Mouse (Mus musculus): Measurements from ENCODE around the gene Foxj1. TPM values are rescaled to one million over a fixed set of nuclear protein-coding genes. Genes with fewer than 3 reads are reported as not detected.

Gene Foxj1
- polyA plus RNA-seq, 1 experiment from 2014 or later: 10.0 TPM

GRCm38 (mm10) chr11:116354521-116354920 lies 19.3 kb upstream of the Foxj1 start:
- Histone ChIP-seq H3K36me3 (ENCODE audit: control insufficient read depth, insufficient read depth, low read length) (no peaks in the 10 kb centered on the region), H3K4me1 (replicated peaks; ENCODE audit: control insufficient read depth, insufficient read depth, low read length) (no peaks in the 10 kb centered on the region), H3K9me3 (ENCODE audit: control insufficient read depth, low read length) (no peaks in the 10 kb centered on the region), H3K4me2 (replicated peaks; ENCODE audit: low read depth, low read length) (no peak overlapping the region), H3K4me3 (ENCODE audit: low read depth, low read length) (no peak overlapping the region), H3K27me3 (ENCODE audit: control insufficient read depth, insufficient read depth, low read length) (no peaks in the 10 kb centered on the region), H3K27ac (ENCODE audit: low read depth, low read length) (no peak overlapping the region), H3K9ac (ENCODE audit: low read depth, low read length) (no peak overlapping the region)
- no peak for ATAC-seq (ENCODE audit: low FRiP score)
- no peak for DNase-seq (ENCODE audit: low spot score)
- 39% methylated on average over 17 of the region's 17 CpGs for WGBS

- Histone ChIP-seq H3K4me2 (replicated peaks; ENCODE audit: low read depth, low read length) (no peak overlapping the region), H3K4me1 (replicated peaks; ENCODE audit: control insufficient read depth, insufficient read depth, low read length) (no peaks in the 10 kb centered on the region), H3K4me3 (ENCODE audit: low read depth, low read length) (no peak overlapping the region), H3K36me3 (ENCODE audit: control insufficient read depth, insufficient read depth, low read length) (no peaks in the 10 kb centered on the region), H3K27me3 (ENCODE audit: control insufficient read depth, insufficient read depth, low read length) (no peaks in the 10 kb centered on the region), H3K27ac (ENCODE audit: low read depth, low read length) (no peak overlapping the region), H3K9ac (ENCODE audit: low read depth, low read length) (no peak overlapping the region), H3K9me3 (ENCODE audit: control insufficient read depth, low read length) (no peaks in the 10 kb centered on the region)
- no peak for DNase-seq (ENCODE audit: low spot score)
- ATAC-seq (ENCODE audit: low FRiP score): no peak
- WGBS: 94% methylated on average over 8 of the region's 8 CpGs
These were observed 18.3 kb upstream of the Foxj1 start for GRCm38 (mm10) chr11:116353535-116353934.

GRCm38 (mm10) chr11:116351294-116351693 lies 16.1 kb upstream of the Foxj1 start:
- H3K27ac ChIP-seq (ENCODE audit: low read depth, low read length): no peak overlapping the region
- DNase-seq (ENCODE audit: low spot score) (no peak), ATAC-seq (ENCODE audit: low FRiP score) (no peak)
- H3K9ac ChIP-seq (ENCODE audit: low read depth, low read length): no peak overlapping the region
- H3K36me3 ChIP-seq (ENCODE audit: control insufficient read depth, insufficient read depth, low read length): no peaks in the 10 kb centered on the region
- WGBS: 93% methylated on average over 5 of the region's 5 CpGs
- no peak overlapping the region for H3K4me3 ChIP-seq (ENCODE audit: low read depth, low read length)
- H3K27me3 ChIP-seq (ENCODE audit: control insufficient read depth, insufficient read depth, low read length): no peaks in the 10 kb centered on the region
- H3K4me1 ChIP-seq (replicated peaks; ENCODE audit: control insufficient read depth, insufficient read depth, low read length): no peaks in the 10 kb centered on the region
- H3K4me2 ChIP-seq (replicated peaks; ENCODE audit: low read depth, low read length): no peak overlapping the region
- H3K9me3 ChIP-seq (ENCODE audit: control insufficient read depth, low read length): no peaks in the 10 kb centered on the region

GRCm38 (mm10) chr11:116347955-116348354 lies 12.8 kb upstream of the Foxj1 start:
- H3K36me3 ChIP-seq (ENCODE audit: control insufficient read depth, insufficient read depth, low read length): no peaks in the 10 kb centered on the region

DNA sequence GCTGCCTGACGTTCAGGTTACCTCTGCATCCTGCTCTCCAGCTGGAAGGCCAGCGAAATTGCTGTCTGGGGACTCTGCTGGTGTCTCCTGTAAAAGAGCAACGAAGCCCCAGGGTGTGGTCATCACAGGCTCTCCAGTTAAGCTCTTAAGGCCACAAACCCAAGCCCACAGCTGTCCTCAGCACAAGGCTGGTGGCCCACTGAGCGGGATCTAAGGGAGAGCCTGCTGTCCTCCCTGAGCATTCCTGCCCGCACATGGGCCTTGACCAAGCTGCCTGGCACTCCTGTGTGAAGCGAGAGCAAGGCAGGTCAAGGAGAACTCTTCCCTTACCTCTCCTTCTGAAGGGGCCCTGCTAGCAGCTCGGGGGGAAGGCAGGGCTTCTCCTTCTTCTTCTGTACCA lies 11.8 kb upstream of the Foxj1 start:
- Histone ChIP-seq H3K4me1 (replicated peaks; ENCODE audit: control insufficient read depth, insufficient read depth, low read length) (no peaks in the 10 kb centered on the region; the same call in 1 of the 2 replicates), H3K36me3 (ENCODE audit: control insufficient read depth, insufficient read depth, low read length) (no peaks in the 10 kb centered on the region)
- 73% methylated on average over 7 of the region's 7 CpGs for WGBS

More at GRCm38 (mm10) chr11:116347955-116348354, 12.8 kb upstream of the Foxj1 start:
- Histone ChIP-seq H3K4me1 (replicated peaks; ENCODE audit: control insufficient read depth, insufficient read depth, low read length) (no peaks in the 10 kb centered on the region; the same call in 1 of the 2 replicates), H3K27ac (ENCODE audit: low read depth, low read length) (no peak overlapping the region), H3K27me3 (ENCODE audit: control insufficient read depth, insufficient read depth, low read length) (no peaks in the 10 kb centered on the region), H3K9ac (ENCODE audit: low read depth, low read length) (no peak overlapping the region), H3K9me3 (ENCODE audit: control insufficient read depth, low read length) (no peaks in the 10 kb centered on the region), H3K4me2 (replicated peaks; ENCODE audit: low read depth, low read length) (no peak overlapping the region), H3K4me3 (ENCODE audit: low read depth, low read length) (no peak overlapping the region)
- ATAC-seq (ENCODE audit: low FRiP score) (no peak), DNase-seq (ENCODE audit: low spot score) (no peak)
- WGBS: 67% methylated on average over 5 of the region's 5 CpGs

DNA sequence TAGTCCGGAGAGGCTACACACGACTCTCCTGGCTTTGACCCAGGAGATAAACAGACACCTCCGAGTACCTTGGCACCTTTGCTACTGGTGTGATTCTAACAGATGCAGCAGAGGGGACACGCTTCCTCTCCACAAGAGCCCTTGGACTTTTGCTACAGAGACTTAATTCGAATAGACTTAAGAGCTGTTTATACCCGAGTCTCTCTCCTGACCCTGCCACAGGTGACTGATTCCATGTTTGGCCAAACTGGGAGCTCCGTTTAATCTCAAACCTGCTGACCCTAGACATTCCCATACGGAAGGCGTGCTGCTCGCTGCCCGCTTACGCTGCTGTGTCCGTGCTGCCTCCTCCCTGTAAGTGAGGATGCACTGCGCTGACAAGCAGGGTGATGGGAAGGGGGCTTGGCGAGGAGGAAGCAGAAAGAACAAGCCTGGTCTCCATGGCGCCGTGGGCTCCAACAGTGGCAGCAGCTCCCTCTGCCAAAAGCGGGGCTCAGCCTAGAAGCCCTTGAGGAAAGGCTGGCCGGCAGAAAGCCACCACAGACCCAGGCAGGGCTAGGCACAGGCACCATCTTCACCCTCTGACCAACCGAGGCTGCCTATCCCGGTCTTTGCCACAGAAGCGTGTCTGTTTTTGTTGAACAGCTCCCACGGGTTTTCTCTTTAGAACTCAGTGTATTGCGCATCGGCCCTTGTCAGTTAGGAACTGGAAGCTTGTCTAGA lies 7.0 kb upstream of the Foxj1 start:
- no peak for DNase-seq (ENCODE audit: low spot score)
- Histone ChIP-seq H3K4me3 (ENCODE audit: low read depth, low read length) (no peak overlapping the region), H3K4me1 (replicated peaks; ENCODE audit: control insufficient read depth, insufficient read depth, low read length) (no peaks in the 10 kb centered on the region; the same call in 1 of the 2 replicates), H3K4me2 (replicated peaks; ENCODE audit: low read depth, low read length) (no peak overlapping the region), H3K9ac (ENCODE audit: low read depth, low read length) (no peak overlapping the region), H3K27ac (ENCODE audit: low read depth, low read length) (0 out of 2 replicates have a peak overlapping the region, but pooled peaks have one; percentile 24), H3K27me3 (ENCODE audit: control insufficient read depth, insufficient read depth, low read length) (no peaks in the 10 kb centered on the region), H3K36me3 (ENCODE audit: control insufficient read depth, insufficient read depth, low read length) (0 out of 2 replicates have a peak, but pooled peaks cover 2% of the 10 kb centered on the region), H3K9me3 (ENCODE audit: control insufficient read depth, low read length) (no peaks in the 10 kb centered on the region)
- WGBS: 74% methylated on average over 25 of the region's 25 CpGs
- ATAC-seq (ENCODE audit: low FRiP score): no peak

More for the DNA sequence above, 11.8 kb upstream of the Foxj1 start:
- Histone ChIP-seq H3K9ac (ENCODE audit: low read depth, low read length) (no peak overlapping the region), H3K4me2 (replicated peaks; ENCODE audit: low read depth, low read length) (no peak overlapping the region), H3K27me3 (ENCODE audit: control insufficient read depth, insufficient read depth, low read length) (no peaks in the 10 kb centered on the region), H3K4me3 (ENCODE audit: low read depth, low read length) (no peak overlapping the region), H3K27ac (ENCODE audit: low read depth, low read length) (no peak overlapping the region), H3K9me3 (ENCODE audit: control insufficient read depth, low read length) (no peaks in the 10 kb centered on the region)
- DNase-seq (ENCODE audit: low spot score) (no peak), ATAC-seq (ENCODE audit: low FRiP score) (no peak)

DNA sequence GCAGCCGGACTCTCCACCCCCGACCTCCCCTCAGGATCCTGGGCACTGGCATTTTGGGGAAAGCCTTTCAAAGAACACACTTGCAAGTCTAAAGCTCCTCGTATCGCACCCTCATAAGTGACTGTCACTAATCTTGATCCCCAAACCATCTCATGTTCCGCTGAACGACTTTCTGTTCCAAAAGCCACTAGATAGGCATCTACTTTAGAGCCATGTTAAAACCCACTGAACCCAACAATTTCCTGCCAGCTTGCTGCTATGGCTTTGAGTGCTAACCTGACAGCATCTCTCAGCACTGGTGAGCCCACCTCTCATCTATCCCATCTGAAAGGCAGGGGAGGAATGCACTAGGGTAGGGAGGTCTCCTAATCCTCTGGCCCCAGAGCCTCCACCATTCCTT lies 2.3 kb upstream of the Foxj1 start:
- ATAC-seq (ENCODE audit: low FRiP score) (no peak), DNase-seq (ENCODE audit: low spot score) (no peak)
- H3K27me3 ChIP-seq (ENCODE audit: control insufficient read depth, insufficient read depth, low read length): peaks cover 14% of the 10 kb centered on the region
- no peak overlapping the region for H3K27ac ChIP-seq (ENCODE audit: low read depth, low read length)
- H3K4me1 ChIP-seq (replicated peaks; ENCODE audit: control insufficient read depth, insufficient read depth, low read length): peaks cover 22% of the 10 kb centered on the region
- no peak overlapping the region for H3K4me2 ChIP-seq (replicated peaks; ENCODE audit: low read depth, low read length)
- 76% methylated on average over 6 of the region's 6 CpGs for WGBS
- H3K9ac ChIP-seq (ENCODE audit: low read depth, low read length): no peak overlapping the region
- no peak overlapping the region for H3K4me3 ChIP-seq (ENCODE audit: low read depth, low read length)
- H3K9me3 ChIP-seq (ENCODE audit: control insufficient read depth, low read length): no peaks in the 10 kb centered on the region
- H3K36me3 ChIP-seq (ENCODE audit: control insufficient read depth, insufficient read depth, low read length): 0 out of 2 replicates have a peak, but pooled peaks cover 2% of the 10 kb centered on the region

DNA sequence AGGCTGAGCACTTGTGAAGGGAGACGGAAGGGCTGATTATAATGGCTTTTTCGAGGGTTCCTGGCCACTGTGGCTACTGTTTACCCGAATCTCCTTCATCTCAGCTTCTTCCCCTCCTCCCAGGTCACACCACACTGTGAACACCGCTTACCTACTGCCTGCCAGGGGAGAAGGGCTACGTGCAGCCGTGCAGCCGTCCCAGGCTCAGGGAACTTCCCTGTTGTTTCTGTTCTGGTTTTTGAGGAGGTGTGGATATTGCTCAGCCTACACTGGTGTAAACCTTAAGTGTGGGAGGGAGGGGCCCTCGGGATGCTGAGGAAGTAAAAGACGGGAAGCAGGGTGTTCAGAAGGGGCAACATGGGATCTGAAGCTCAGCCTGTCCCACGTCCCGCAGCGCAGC lies 1.8 kb upstream of the Foxj1 start:
- Histone ChIP-seq H3K36me3 (ENCODE audit: control insufficient read depth, insufficient read depth, low read length) (0 out of 2 replicates have a peak, but pooled peaks cover 2% of the 10 kb centered on the region), H3K27ac (ENCODE audit: low read depth, low read length) (no peak overlapping the region), H3K4me3 (ENCODE audit: low read depth, low read length) (no peak overlapping the region), H3K4me1 (replicated peaks; ENCODE audit: control insufficient read depth, insufficient read depth, low read length) (peaks cover 27% of the 10 kb centered on the region), H3K27me3 (ENCODE audit: control insufficient read depth, insufficient read depth, low read length) (peaks cover 14% of the 10 kb centered on the region), H3K4me2 (replicated peaks; ENCODE audit: low read depth, low read length) (no peak overlapping the region), H3K9ac (ENCODE audit: low read depth, low read length) (0 out of 2 replicates have a peak overlapping the region, but pooled peaks have one; percentile 15), H3K9me3 (ENCODE audit: control insufficient read depth, low read length) (no peaks in the 10 kb centered on the region)
- 57% methylated on average over 11 of the region's 12 CpGs for WGBS
- no peak for ATAC-seq (ENCODE audit: low FRiP score)
- DNase-seq (ENCODE audit: low spot score): no peak

GRCm38 (mm10) chr11:116336393-116336792 lies 1.2 kb upstream of the Foxj1 start:
- Histone ChIP-seq H3K4me1 (replicated peaks; ENCODE audit: control insufficient read depth, insufficient read depth, low read length) (peaks cover 31% of the 10 kb centered on the region), H3K27ac (ENCODE audit: low read depth, low read length) (no peak overlapping the region), H3K4me2 (replicated peaks; ENCODE audit: low read depth, low read length) (peak overlapping the region; percentile 90), H3K9me3 (ENCODE audit: control insufficient read depth, low read length) (no peaks in the 10 kb centered on the region), H3K4me3 (ENCODE audit: low read depth, low read length) (peak overlapping the region; percentile 40; the same call in 1 of the 2 replicates), H3K9ac (ENCODE audit: low read depth, low read length) (peak overlapping the region; percentile 59; the same call in 1 of the 2 replicates), H3K36me3 (ENCODE audit: control insufficient read depth, insufficient read depth, low read length) (0 out of 2 replicates have a peak, but pooled peaks cover 2% of the 10 kb centered on the region), H3K27me3 (ENCODE audit: control insufficient read depth, insufficient read depth, low read length) (peaks cover 14% of the 10 kb centered on the region)
- DNase-seq (ENCODE audit: low spot score) (no peak), ATAC-seq (ENCODE audit: low FRiP score) (no peak)
- 87% methylated on average over 4 of the region's 4 CpGs for WGBS
